Mouse (Mus musculus): ENCODE data around the gene Pxmp4. TPM values are rescaled to one million over a fixed set of nuclear protein-coding genes. Genes with fewer than 3 reads are reported as not detected.

The Pxmp4 gene
- polyA plus RNA-seq, 2 experiments = 20.6 to 27.0 TPM

DNA sequence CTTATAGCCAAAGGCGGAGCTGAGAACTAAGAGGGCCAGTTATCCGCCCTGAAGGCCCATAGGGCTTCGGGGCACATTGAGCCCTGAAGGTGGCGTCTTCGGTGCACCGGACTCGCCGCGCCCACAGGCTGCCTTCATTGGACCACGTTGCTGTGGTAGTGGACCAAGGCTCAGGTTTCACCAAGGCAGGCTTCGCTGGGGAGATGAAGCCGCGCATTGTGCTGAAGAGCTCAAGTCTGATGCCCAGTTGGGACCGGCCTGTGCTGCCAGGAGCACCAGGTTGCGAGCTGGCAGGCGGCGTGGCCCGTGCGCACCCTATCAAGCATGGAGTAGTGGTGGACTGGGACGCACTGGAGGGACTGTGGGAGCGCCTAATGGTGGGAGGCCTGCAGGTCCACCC, 51.6 kb downstream of the Pxmp4 start:
- WGBS = 29% methylated on average over 21 of the region's 21 CpGs
- H3K27ac ChIP-seq (replicated peaks; ENCODE audit: low read depth, low read length) = no peak overlapping the region
- peaks cover 21% of the 10 kb centered on the region for H3K4me1 ChIP-seq (ENCODE audit: control insufficient read depth, insufficient read depth, low read length)
- no peaks in the 10 kb centered on the region for H3K36me3 ChIP-seq (ENCODE audit: control insufficient read depth, insufficient read depth, low read length)
- peak overlapping the region; percentile 21; the same call in 1 of the 2 replicates for H3K9ac ChIP-seq (ENCODE audit: low read depth, low read length, severe bottlenecking)
- no peaks in the 10 kb centered on the region for H3K9me3 ChIP-seq (ENCODE audit: control insufficient read depth, low read length)
- H3K4me3 ChIP-seq (replicated peaks; ENCODE audit: low read length) = peak overlapping the region; percentile 8; the same call in 1 of the 2 replicates
- peaks cover 15% of the 10 kb centered on the region for H3K27me3 ChIP-seq (ENCODE audit: control insufficient read depth, insufficient read depth, low read length)
- no peak for TF ChIP-seq POLR2A (IDR thresholded peaks at IDR 0.05; ENCODE audit: borderline replicate concordance, extremely low read depth, insufficient read depth, insufficient read length)
- DNase-seq (ENCODE audit: low spot score) = no peak
- peak overlapping the region; percentile 41 for H3K4me2 ChIP-seq (replicated peaks; ENCODE audit: low read depth, low read length, severe bottlenecking)
- no peak for ATAC-seq (ENCODE audit: low FRiP score, low read depth)

- DNase-seq (ENCODE audit: low spot score) (no peak), ATAC-seq (ENCODE audit: low FRiP score, low read depth) (no peak)
- Histone ChIP-seq H3K36me3 (ENCODE audit: control insufficient read depth, insufficient read depth, low read length) (no peaks in the 10 kb centered on the region), H3K9ac (ENCODE audit: low read depth, low read length, severe bottlenecking) (peak within 1 kb of the TSS; percentile 21; the same call in 1 of the 2 replicates), H3K9me3 (ENCODE audit: control insufficient read depth, low read length) (no peaks in the 10 kb centered on the region), H3K27ac (replicated peaks; ENCODE audit: low read depth, low read length) (no peak within 1 kb of the TSS), H3K4me1 (ENCODE audit: control insufficient read depth, insufficient read depth, low read length) (peaks cover 19% of the 10 kb centered on the region), H3K27me3 (ENCODE audit: control insufficient read depth, insufficient read depth, low read length) (peaks cover 15% of the 10 kb centered on the region), H3K4me3 (replicated peaks; ENCODE audit: low read length) (peak within 1 kb of the TSS; percentile 8; the same call in 1 of the 2 replicates), H3K4me2 (replicated peaks; ENCODE audit: low read depth, low read length, severe bottlenecking) (peak within 1 kb of the TSS; percentile 41)
- TF ChIP-seq POLR2A (IDR thresholded peaks at IDR 0.05; ENCODE audit: borderline replicate concordance, extremely low read depth, insufficient read depth, insufficient read length) = no peak
- WGBS = 69% methylated on average over 4 of the region's 4 CpGs
Observed at GRCm38 (mm10) chr2:154551476-154551875, 52.0 kb downstream of the Pxmp4 start, which contains the start of gene Actl10. Gene Actl10, plus strand, starts transcription at chr2:154551776.

DNA sequence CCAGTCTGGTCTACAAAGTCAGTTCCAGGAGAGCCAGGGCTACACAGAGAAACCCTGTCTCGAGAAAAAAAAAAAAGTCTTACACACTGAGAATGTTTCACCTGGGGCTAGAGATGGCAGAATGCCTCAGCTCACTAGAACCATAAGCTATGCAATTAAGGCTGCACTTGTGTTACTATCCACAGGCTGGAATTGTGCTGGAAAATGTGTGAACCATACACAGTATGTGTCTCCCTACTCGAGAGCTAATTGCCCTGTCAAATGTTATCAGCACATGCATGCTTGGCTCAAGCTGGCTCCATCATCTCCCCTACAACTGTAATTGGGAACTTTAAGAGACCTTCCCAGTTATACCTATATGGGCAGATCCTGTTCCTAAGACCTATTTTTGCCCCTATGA, 52.6 kb downstream of the Pxmp4 start:
- no peak for TF ChIP-seq POLR2A (IDR thresholded peaks at IDR 0.05; ENCODE audit: borderline replicate concordance, extremely low read depth, insufficient read depth, insufficient read length)
- Histone ChIP-seq H3K4me1 (ENCODE audit: control insufficient read depth, insufficient read depth, low read length) (peaks cover 19% of the 10 kb centered on the region), H3K4me3 (replicated peaks; ENCODE audit: low read length) (no peak overlapping the region), H3K27ac (replicated peaks; ENCODE audit: low read depth, low read length) (no peak overlapping the region), H3K36me3 (ENCODE audit: control insufficient read depth, insufficient read depth, low read length) (no peaks in the 10 kb centered on the region), H3K9ac (ENCODE audit: low read depth, low read length, severe bottlenecking) (no peak overlapping the region), H3K27me3 (ENCODE audit: control insufficient read depth, insufficient read depth, low read length) (peaks cover 15% of the 10 kb centered on the region), H3K9me3 (ENCODE audit: control insufficient read depth, low read length) (no peaks in the 10 kb centered on the region), H3K4me2 (replicated peaks; ENCODE audit: low read depth, low read length, severe bottlenecking) (no peak overlapping the region)
- 69% methylated on average over 2 of the region's 2 CpGs for WGBS
- no peak for DNase-seq (ENCODE audit: low spot score)
- ATAC-seq (ENCODE audit: low FRiP score, low read depth) = no peak

DNA sequence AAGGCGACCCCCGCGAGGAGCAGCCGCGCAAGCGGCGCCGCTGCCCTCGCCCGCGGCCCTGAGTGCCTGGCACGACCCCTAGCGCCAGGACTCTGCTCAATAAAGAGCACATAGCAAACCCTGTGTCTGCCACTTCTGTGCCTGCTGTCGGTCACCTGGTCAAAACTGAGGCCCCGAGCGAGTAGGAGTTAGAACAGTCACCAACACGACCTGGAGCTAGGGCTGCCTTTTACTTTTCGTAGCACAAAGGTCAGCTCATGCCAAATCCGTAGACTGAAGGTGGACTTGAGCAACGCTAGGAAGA, 53.7 kb downstream of the Pxmp4 start:
- peak overlapping the region; percentile 44 for H3K4me3 ChIP-seq (replicated peaks; ENCODE audit: low read length)
- H3K4me1 ChIP-seq (ENCODE audit: control insufficient read depth, insufficient read depth, low read length) = peaks cover 19% of the 10 kb centered on the region
- no peaks in the 10 kb centered on the region for H3K9me3 ChIP-seq (ENCODE audit: control insufficient read depth, low read length)
- no peak for TF ChIP-seq POLR2A (IDR thresholded peaks at IDR 0.05; ENCODE audit: borderline replicate concordance, extremely low read depth, insufficient read depth, insufficient read length)
- ATAC-seq (ENCODE audit: low FRiP score, low read depth) (no peak), DNase-seq (ENCODE audit: low spot score) (no peak)
- peak overlapping the region; percentile 52 for H3K9ac ChIP-seq (ENCODE audit: low read depth, low read length, severe bottlenecking)
- peaks cover 15% of the 10 kb centered on the region for H3K27me3 ChIP-seq (ENCODE audit: control insufficient read depth, insufficient read depth, low read length)
- H3K27ac ChIP-seq (replicated peaks; ENCODE audit: low read depth, low read length) = no peak overlapping the region
- no peaks in the 10 kb centered on the region for H3K36me3 ChIP-seq (ENCODE audit: control insufficient read depth, insufficient read depth, low read length)
- 17% methylated on average over 20 of the region's 20 CpGs for WGBS
- H3K4me2 ChIP-seq (replicated peaks; ENCODE audit: low read depth, low read length, severe bottlenecking) = peak overlapping the region; percentile 94

GRCm38 (mm10) chr2:154549127-154549885, 54.2 kb downstream of the Pxmp4 start:
- no peak for TF ChIP-seq POLR2A (IDR thresholded peaks at IDR 0.05; ENCODE audit: borderline replicate concordance, extremely low read depth, insufficient read depth, insufficient read length)
- H3K4me3 ChIP-seq (replicated peaks; ENCODE audit: low read length) = peak overlapping the region; percentile 44
- peak overlapping the region; percentile 52 for H3K9ac ChIP-seq (ENCODE audit: low read depth, low read length, severe bottlenecking)
- no peaks in the 10 kb centered on the region for H3K9me3 ChIP-seq (ENCODE audit: control insufficient read depth, low read length)
- peak overlapping the region; percentile 94 for H3K4me2 ChIP-seq (replicated peaks; ENCODE audit: low read depth, low read length, severe bottlenecking)
- ATAC-seq (ENCODE audit: low FRiP score, low read depth) = peak; percentile 76
- H3K36me3 ChIP-seq (ENCODE audit: control insufficient read depth, insufficient read depth, low read length) = no peaks in the 10 kb centered on the region
- H3K27me3 ChIP-seq (ENCODE audit: control insufficient read depth, insufficient read depth, low read length) = peaks cover 15% of the 10 kb centered on the region
- 2% methylated on average over 42 of the region's 48 CpGs for WGBS
- no peak overlapping the region for H3K27ac ChIP-seq (replicated peaks; ENCODE audit: low read depth, low read length)
- DNase-seq (ENCODE audit: low spot score) = peak; percentile 75
- peaks cover 19% of the 10 kb centered on the region for H3K4me1 ChIP-seq (ENCODE audit: control insufficient read depth, insufficient read depth, low read length)
